In the genomic region with DNA sequence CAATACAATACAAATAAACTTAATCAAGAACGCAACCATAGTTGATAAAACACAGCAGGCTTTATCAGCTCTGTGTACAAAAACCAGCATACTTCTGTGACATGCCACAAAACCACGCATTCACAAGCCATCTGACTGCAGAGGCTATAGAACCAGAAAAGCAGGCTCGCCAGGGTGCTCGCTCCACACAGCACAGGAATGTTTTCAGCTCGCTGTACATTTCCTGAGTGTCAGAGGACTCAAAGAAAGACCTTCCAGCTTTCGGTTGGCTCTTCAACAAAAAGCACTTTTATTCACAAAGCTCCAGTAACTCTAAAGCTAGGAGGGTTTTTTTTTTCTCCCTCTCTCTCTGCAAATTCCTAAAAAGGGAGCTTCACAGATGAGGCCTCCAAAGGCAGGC, we compare ENCODE assay signal across 11 mouse cellular contexts. TPM values are rescaled to one million over a fixed set of nuclear protein-coding genes. Genes with fewer than 3 reads are reported as not detected.
A peak's percentile ranks its signal among the peaks of the same experiment; 100 is the strongest.
DNase-seq lines count a peak whose midpoint lies in the region; ATAC-seq and TF ChIP-seq lines count a peak whose summit lies in the region.
"Had no signal": no experiment of that assay in that cellular context is flagged by ENCODE, and none has a peak within 500 bp of the region (broad histone marks: within the 10 kb centered on the region; RNA-seq: fewer than 3 reads in every experiment).

No protein-coding gene starts in this region.

- DNase-seq in kidney, postnatal 0 days (ENCODE audit: low spot score), result peak; percentile 59
- DNase-seq in kidney, adult 8-10 months, result no peak
- peak; percentile 90 for DNase-seq in embryonic facial prominence, embryonic 14.5 days (ENCODE audit: low spot score)
- DNase-seq in kidney, postnatal 10 days, result peak; percentile 46
- no peak for DNase-seq in left cerebral cortex, adult 9 months (ENCODE audit: low spot score in 2 of 2)
- no peak for DNase-seq in liver, postnatal 0 days
- no peak for DNase-seq in right cerebral cortex, postnatal 10 days (ENCODE audit: low spot score in 2 of 2)
- DNase-seq: heart, adult 18-20 months; liver, embryonic 13.5 days; spleen, adult 18-20 months had no signal

- TF ChIP-seq CTCF in kidney, postnatal 0 days (IDR thresholded peaks at IDR 0.05; ENCODE audit: low read depth), result no peak
- no peak for TF ChIP-seq CTCF in liver, postnatal 0 days (IDR thresholded peaks at IDR 0.05; ENCODE audit: low read depth)

- H3K4me3 ChIP-seq in kidney, postnatal 0 days (replicated peaks; ENCODE audit: low read depth, low read length), result no peak overlapping the region
- H3K4me3 ChIP-seq in embryonic facial prominence, embryonic 14.5 days (ENCODE audit: low read depth, low read length), result no peak overlapping the region
- no peak overlapping the region for H3K4me3 ChIP-seq in neural tube, embryonic 12.5 days
- H3K4me3 ChIP-seq in liver, postnatal 0 days (ENCODE audit: low read depth, low read length), result no peak overlapping the region
- H3K4me3 ChIP-seq: liver, embryonic 13.5 days had no signal

- no peaks in the 10 kb centered on the region for H3K4me1 ChIP-seq in kidney, postnatal 0 days (replicated peaks; ENCODE audit: insufficient read depth, low read length)
- peaks cover 14% of the 10 kb centered on the region for H3K4me1 ChIP-seq in embryonic facial prominence, embryonic 14.5 days (ENCODE audit: control insufficient read depth, insufficient read depth, low read length)
- H3K4me1 ChIP-seq in neural tube, embryonic 12.5 days, result peaks cover 10% of the 10 kb centered on the region
- peaks cover 29% of the 10 kb centered on the region for H3K4me1 ChIP-seq in liver, postnatal 0 days (ENCODE audit: insufficient read depth)

- no peak for ATAC-seq in kidney, postnatal 0 days (replicated peaks; ENCODE audit: low FRiP score, low read depth)
- ATAC-seq in embryonic facial prominence, embryonic 14.5 days (ENCODE audit: low read depth), result peak; percentile 81
- no peak for ATAC-seq in neural tube, embryonic 12.5 days (ENCODE audit: low FRiP score, low read depth)
- ATAC-seq in liver, postnatal 0 days, result no peak

- peak overlapping the region; percentile 51 for H3K27ac ChIP-seq in kidney, postnatal 0 days
- peak overlapping the region; percentile 80 for H3K27ac ChIP-seq in embryonic facial prominence, embryonic 14.5 days (replicated peaks; ENCODE audit: low read depth, low read length)
- H3K27ac ChIP-seq in neural tube, embryonic 12.5 days, result 0 out of 2 replicates have a peak overlapping the region, but pooled peaks have one; percentile 26
- H3K27ac ChIP-seq in liver, postnatal 0 days (ENCODE audit: low read depth), result no peak overlapping the region
- H3K27ac ChIP-seq: liver, embryonic 13.5 days had no signal

- H3K27me3 ChIP-seq in kidney, postnatal 0 days (ENCODE audit: insufficient read depth, low read length), result no peaks in the 10 kb centered on the region
- no peaks in the 10 kb centered on the region for H3K27me3 ChIP-seq in embryonic facial prominence, embryonic 14.5 days (replicated peaks; ENCODE audit: control insufficient read depth, insufficient read depth, low read length)
- H3K27me3 ChIP-seq in neural tube, embryonic 12.5 days (replicated peaks), result no peaks in the 10 kb centered on the region
- no peaks in the 10 kb centered on the region for H3K27me3 ChIP-seq in liver, postnatal 0 days (ENCODE audit: insufficient read depth, low read length)
- H3K27me3 ChIP-seq: liver, embryonic 13.5 days had no signal

- H3K9ac ChIP-seq in kidney, postnatal 0 days (ENCODE audit: low read depth, low read length), result no peak overlapping the region
- 0 out of 2 replicates have a peak overlapping the region, but pooled peaks have one; percentile 22 for H3K9ac ChIP-seq in embryonic facial prominence, embryonic 14.5 days (ENCODE audit: low read depth, low read length)
- no peak overlapping the region for H3K9ac ChIP-seq in neural tube, embryonic 12.5 days
- no peak overlapping the region for H3K9ac ChIP-seq in liver, postnatal 0 days (replicated peaks)
- H3K9ac ChIP-seq: liver, embryonic 13.5 days had no signal

- WGBS in kidney, postnatal 0 days, result 37% methylated on average over 6 of the region's 6 CpGs
- 25% methylated on average over 6 of the region's 6 CpGs for whole genome bisulfite sequencing in embryonic facial prominence, embryonic 14.5 days
- 30% methylated on average over 6 of the region's 6 CpGs for WGBS in neural tube, embryonic 12.5 days
- WGBS in liver, postnatal 0 days (ENCODE audit: insufficient replicate concordance), result 46% methylated on average over 6 of the region's 6 CpGs

- TF ChIP-seq EP300 in liver, postnatal 0 days (IDR thresholded peaks at IDR 0.05; ENCODE audit: low read depth), result no peak

- H3K9me3 ChIP-seq in kidney, postnatal 0 days (replicated peaks; ENCODE audit: low read length), result no peaks in the 10 kb centered on the region
- no peaks in the 10 kb centered on the region for H3K9me3 ChIP-seq in embryonic facial prominence, embryonic 14.5 days (ENCODE audit: control insufficient read depth, low read length)
- no peaks in the 10 kb centered on the region for H3K9me3 ChIP-seq in neural tube, embryonic 12.5 days
- H3K9me3 ChIP-seq in liver, postnatal 0 days (ENCODE audit: low read length), result no peaks in the 10 kb centered on the region
- H3K9me3 ChIP-seq: liver, embryonic 13.5 days had no signal

- no peaks in the 10 kb centered on the region for H3K36me3 ChIP-seq in kidney, postnatal 0 days (ENCODE audit: insufficient read depth, low read length)
- no peaks in the 10 kb centered on the region for H3K36me3 ChIP-seq in embryonic facial prominence, embryonic 14.5 days (ENCODE audit: control insufficient read depth, insufficient read depth, low read length)
- H3K36me3 ChIP-seq in neural tube, embryonic 12.5 days, result no peaks in the 10 kb centered on the region
- H3K36me3 ChIP-seq in liver, postnatal 0 days (replicated peaks; ENCODE audit: insufficient read depth, low read length), result no peaks in the 10 kb centered on the region
- H3K36me3 ChIP-seq: liver, embryonic 13.5 days had no signal

- no peak overlapping the region for H3K4me2 ChIP-seq in kidney, postnatal 0 days (ENCODE audit: low read length)
- peak overlapping the region; percentile 27 for H3K4me2 ChIP-seq in embryonic facial prominence, embryonic 14.5 days (ENCODE audit: low read depth, low read length)
- H3K4me2 ChIP-seq in neural tube, embryonic 12.5 days (replicated peaks), result peak overlapping the region; percentile 28
- no peak overlapping the region for H3K4me2 ChIP-seq in liver, postnatal 0 days (ENCODE audit: low read depth, low read length)
- H3K4me2 ChIP-seq: liver, embryonic 13.5 days had no signal

RNA-seq across cellular contexts. Expression of gene Ptprj, which starts 53.9 kb away (rescaled TPM):
- 6.8 and 7.2 TPM in 2 replicates for polyA plus RNA-seq in kidney, postnatal 0 days (2015; fragmentation: Nextera tagmentation; extraction: Ambion mirVana)
- 4.1 and 4.4 TPM in 2 replicates for polyA plus RNA-seq in embryonic facial prominence, embryonic 14.5 days (2014; fragmentation: Nextera tagmentation; extraction: Ambion mirVana)
- polyA plus RNA-seq in neural tube, embryonic 12.5 days (2016; fragmentation: Nextera tagmentation; extraction: Ambion mirVana), result 3.7 and 4.0 TPM in 2 replicates
- polyA plus RNA-seq in liver, postnatal 0 days (2015; fragmentation: Nextera tagmentation; extraction: Ambion mirVana), result 2.7 and 2.8 TPM in 2 replicates

Comparison
In these comparisons a context has a peak if more than half of its experiments do, and no peak if none do; other contexts are left out.
1. DNase-seq: peak in kidney, postnatal 0 days (single experiment), embryonic facial prominence, embryonic 14.5 days (single experiment) and kidney, postnatal 10 days (single experiment); none in kidney, adult 8-10 months (0 of 2), left cerebral cortex, adult 9 months (0 of 2), liver, postnatal 0 days (single experiment) and right cerebral cortex, postnatal 10 days (0 of 2).
2. H3K4me2 ChIP-seq: peak in embryonic facial prominence, embryonic 14.5 days (single experiment) and neural tube, embryonic 12.5 days (single experiment); none in kidney, postnatal 0 days (single experiment) and liver, postnatal 0 days (single experiment).